Mouse (Mus musculus) CH12.LX (cell line): ENCODE data around the gene Lancl1.

Experiments
- BHLHE40 ChIP-seq: IDR thresholded peaks from 2 replicates; pipeline ENCODE4 v1.6.1; 2011; ENCODE audit warnings: mild to moderate bottlenecking, low read depth, low read length, improper control_type of control experiment
- EP300 ChIP-seq: IDR thresholded peaks from 2 replicates; pipeline ENCODE4 v1.6.1; 2011; ENCODE audit warnings: low read length, improper control_type of control experiment

DNA sequence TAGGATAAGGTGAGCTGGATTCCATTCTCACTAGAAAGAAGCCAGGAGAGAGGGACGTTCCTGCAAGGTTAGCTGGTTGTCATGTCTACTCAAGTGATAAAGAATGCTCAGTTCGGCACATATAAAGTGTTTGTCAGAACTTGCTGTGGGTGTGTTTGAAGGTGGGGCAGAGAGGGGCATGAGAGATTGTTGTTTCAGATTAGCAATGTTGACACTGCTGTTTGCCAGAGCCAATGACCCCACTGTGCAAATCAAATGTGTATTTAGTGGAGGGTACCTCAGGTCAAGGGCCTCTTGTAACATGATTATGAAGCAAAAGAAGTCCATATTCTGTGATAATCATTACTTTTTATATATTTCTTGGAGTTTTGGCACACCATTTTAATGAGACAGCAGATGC lies 39.1 kb upstream of the Lancl1 start:
- no peak for TF ChIP-seq BHLHE40
- no peak for TF ChIP-seq EP300
